Mouse (Mus musculus) embryonic facial prominence, embryonic 14.5 days (tissue): ENCODE results near the gene Rbp7. TPM values are rescaled to one million over a fixed set of nuclear protein-coding genes. Genes with fewer than 3 reads are reported as not detected.

Experiments used
- ATAC-seq: fragments of 200-750 bp; cut with Nextera tagmentation; 2 replicates; pipeline ENCODE4 v1.8.0; 2017; ENCODE audit warnings: low read depth, moderate number of reproducible peaks, moderate TSS enrichment
- DNase-seq: peaks from one replicate; pipeline ENCODE4 v3.0.0-alpha.2; 2015; ENCODE audit warnings: low spot score
- H3K27ac ChIP-seq: fragments of 300-500 bp; sonication (generic); replicated peaks from 2 replicates; pipeline ENCODE4 v1.5.1; 2014; ENCODE audit warnings: low read depth, mild to moderate bottlenecking, low read length, moderate library complexity
- H3K27me3 ChIP-seq: fragments of 300-500 bp; sonication (generic); replicated peaks from 2 replicates; pipeline ENCODE4 v1.6.1; 2014; ENCODE audit warnings: low read length; ENCODE audit not compliant: control insufficient read depth, insufficient read depth
- H3K36me3 ChIP-seq: fragments of 300-500 bp; sonication (generic); 2 replicates; pipeline ENCODE4 v1.6.1; 2014; ENCODE audit warnings: low read length, mixed read lengths; ENCODE audit not compliant: control insufficient read depth, insufficient read depth
- H3K4me1 ChIP-seq: fragments of 300-500 bp; sonication (generic); 2 replicates; pipeline ENCODE4 v1.6.1; 2014; ENCODE audit warnings: antibody characterized with exemption, low read length; ENCODE audit not compliant: control insufficient read depth, insufficient read depth
- H3K4me2 ChIP-seq: fragments of 300-500 bp; sonication (generic); 2 replicates; pipeline ENCODE4 v1.6.1; 2014; ENCODE audit warnings: low read depth, mild to moderate bottlenecking, low read length, moderate library complexity, mixed read lengths
- H3K4me3 ChIP-seq: fragments of 300-500 bp; sonication (generic); 2 replicates; pipeline ENCODE4 v1.5.1; 2014; ENCODE audit warnings: low read depth, mild to moderate bottlenecking, low read length
- H3K9ac ChIP-seq: fragments of 300-500 bp; sonication (generic); 2 replicates; pipeline ENCODE4 v1.6.1; 2014; ENCODE audit warnings: low read depth, mild to moderate bottlenecking, low read length, moderate library complexity, mixed read lengths
- H3K9me3 ChIP-seq: fragments of 300-500 bp; sonication (generic); 2 replicates; pipeline ENCODE4 v1.6.1; 2016; ENCODE audit warnings: low read length; ENCODE audit not compliant: control insufficient read depth
- WGBS: fragments of 180-500 bp; shearing (Covaris S2); extraction: QIAGEN DNeasy Blood & Tissue Kit; methylation state at CpG from one replicate; pipeline ENCODE4 v1.1.7; 2014; 5-methylcytosine and 5-hydroxymethylcytosine counted together
- polyA plus RNA-seq: library from polyadenylated mRNA; unstranded; fragments of >200 nt; fragmentation: Nextera tagmentation; extraction: Ambion mirVana; gene quantifications from 2 replicates; pipeline ENCODE4 v1.2.1, GENCODE M21; 2014

The Rbp7 gene
- polyA plus RNA-seq, result 1.2 and 2.5 TPM in 2 replicates

- Histone ChIP-seq H3K36me3 (no peaks in the 10 kb centered on the region), H3K27me3 (no peaks in the 10 kb centered on the region), H3K9ac (no peak within 1 kb of the TSS), H3K4me1 (no peaks in the 10 kb centered on the region), H3K27ac (no peak within 1 kb of the TSS), H3K4me2 (no peak within 1 kb of the TSS), H3K4me3 (no peak within 1 kb of the TSS), H3K9me3 (no peaks in the 10 kb centered on the region)
- DNase-seq (no peak), ATAC-seq (no peak)
- 54% methylated on average over 8 of the region's 8 CpGs for WGBS
These were observed at the start of gene Rbp7 for GRCm38 (mm10) chr4:149454879-149455278. TSS of gene Rbp7 (minus strand) at chr4:149454978.

GRCm38 (mm10) chr4:149504363-149504762 lies 49.6 kb upstream of the Rbp7 start:
- no peaks in the 10 kb centered on the region for H3K27me3 ChIP-seq
- H3K4me2 ChIP-seq, result 0 out of 2 replicates have a peak overlapping the region, but pooled peaks have one; percentile 2
- H3K9ac ChIP-seq, result no peak overlapping the region
- peaks cover 17% of the 10 kb centered on the region for H3K36me3 ChIP-seq
- H3K4me1 ChIP-seq, result peaks cover 6% of the 10 kb centered on the region; the same call in 1 of the 2 replicates
- H3K4me3 ChIP-seq, result no peak overlapping the region
- DNase-seq (no peak), ATAC-seq (peak; percentile 59)
- no peaks in the 10 kb centered on the region for H3K9me3 ChIP-seq
- peak overlapping the region; percentile 35 for H3K27ac ChIP-seq
- 77% methylated on average over 5 of the region's 5 CpGs for WGBS

- Histone ChIP-seq H3K9me3 (no peaks in the 10 kb centered on the region), H3K27me3 (no peaks in the 10 kb centered on the region), H3K4me1 (peaks cover 4% of the 10 kb centered on the region; the same call in 1 of the 2 replicates), H3K4me3 (no peak overlapping the region), H3K27ac (no peak overlapping the region), H3K4me2 (no peak overlapping the region), H3K9ac (no peak overlapping the region), H3K36me3 (peaks cover 56% of the 10 kb centered on the region)
- DNase-seq (no peak), ATAC-seq (no peak)
- 70% methylated on average over 5 of the region's 5 CpGs for WGBS
These were observed 45.0 kb upstream of the Rbp7 start for GRCm38 (mm10) chr4:149499790-149500189.

GRCm38 (mm10) chr4:149498901-149499300 lies 44.1 kb upstream of the Rbp7 start:
- H3K27ac ChIP-seq, result no peak overlapping the region
- no peak overlapping the region for H3K4me2 ChIP-seq
- no peaks in the 10 kb centered on the region for H3K27me3 ChIP-seq
- H3K9ac ChIP-seq, result no peak overlapping the region
- no peak for ATAC-seq
- DNase-seq, result no peak
- H3K4me1 ChIP-seq, result no peaks in the 10 kb centered on the region
- H3K36me3 ChIP-seq, result peaks cover 65% of the 10 kb centered on the region
- 81% methylated on average over 8 of the region's 8 CpGs for WGBS
- no peaks in the 10 kb centered on the region for H3K9me3 ChIP-seq
- no peak overlapping the region for H3K4me3 ChIP-seq

- no peak overlapping the region for H3K4me2 ChIP-seq
- no peak overlapping the region for H3K9ac ChIP-seq
- no peak overlapping the region for H3K4me3 ChIP-seq
- no peaks in the 10 kb centered on the region for H3K27me3 ChIP-seq
- DNase-seq (peak; percentile 78), ATAC-seq (peak; percentile 80)
- WGBS, result 18% methylated on average over 2 of the region's 2 CpGs
- H3K4me1 ChIP-seq, result no peaks in the 10 kb centered on the region
- H3K9me3 ChIP-seq, result no peaks in the 10 kb centered on the region
- peaks cover 77% of the 10 kb centered on the region for H3K36me3 ChIP-seq
- H3K27ac ChIP-seq, result peak overlapping the region; percentile 68
These were observed 41.8 kb upstream of the Rbp7 start for GRCm38 (mm10) chr4:149496612-149497011.

- no peak overlapping the region for H3K4me2 ChIP-seq
- DNase-seq (no peak), ATAC-seq (no peak)
- H3K27ac ChIP-seq, result no peak overlapping the region
- 0 out of 2 replicates have a peak, but pooled peaks cover 5% of the 10 kb centered on the region for H3K4me1 ChIP-seq
- no peak overlapping the region for H3K4me3 ChIP-seq
- H3K27me3 ChIP-seq, result no peaks in the 10 kb centered on the region
- no peaks in the 10 kb centered on the region for H3K9me3 ChIP-seq
- no peak overlapping the region for H3K9ac ChIP-seq
- H3K36me3 ChIP-seq, result peaks cover 84% of the 10 kb centered on the region
- 93% methylated on average over 3 of the region's 3 CpGs for WGBS
These were observed 36.4 kb upstream of the Rbp7 start for GRCm38 (mm10) chr4:149491151-149491550.

GRCm38 (mm10) chr4:149489415-149490240 lies 34.9 kb upstream of the Rbp7 start:
- no peak overlapping the region for H3K9ac ChIP-seq
- ATAC-seq, result no peak
- H3K27me3 ChIP-seq, result no peaks in the 10 kb centered on the region
- peaks cover 71% of the 10 kb centered on the region for H3K36me3 ChIP-seq
- WGBS, result 94% methylated on average over 14 of the region's 14 CpGs
- no peak for DNase-seq
- H3K4me2 ChIP-seq, result no peak overlapping the region
- H3K4me3 ChIP-seq, result no peak overlapping the region
- no peaks in the 10 kb centered on the region for H3K9me3 ChIP-seq
- H3K4me1 ChIP-seq, result peaks cover 7% of the 10 kb centered on the region; the same call in 1 of the 2 replicates
- H3K27ac ChIP-seq, result no peak overlapping the region

GRCm38 (mm10) chr4:149487729-149488128 lies 33.0 kb upstream of the Rbp7 start:
- WGBS, result 92% methylated on average over 12 of the region's 12 CpGs
- ATAC-seq (no peak), DNase-seq (no peak)
- no peak overlapping the region for H3K9ac ChIP-seq
- H3K27ac ChIP-seq, result no peak overlapping the region
- no peaks in the 10 kb centered on the region for H3K9me3 ChIP-seq
- H3K27me3 ChIP-seq, result no peaks in the 10 kb centered on the region
- peaks cover 11% of the 10 kb centered on the region; the same call in 1 of the 2 replicates for H3K4me1 ChIP-seq
- H3K4me2 ChIP-seq, result no peak overlapping the region
- peaks cover 54% of the 10 kb centered on the region for H3K36me3 ChIP-seq
- no peak overlapping the region for H3K4me3 ChIP-seq
